Mouse (Mus musculus) splenic B cell, adult 2 months (primary cell): ENCODE results near the gene Fut11.
A peak's percentile ranks its signal among the peaks of the same experiment; 100 is the strongest.

Source experiments
- DNase-seq: peaks from one replicate; pipeline ENCODE4 v3.0.0-alpha.2; 2011; ENCODE audit warnings: low read depth, low spot score
- H3K27me3 ChIP-seq: 2 replicates; pipeline ENCODE4 v1.6.1; 2012; ENCODE audit warnings: mild to moderate bottlenecking, low read length, moderate library complexity, mixed read lengths; ENCODE audit not compliant: control insufficient read depth, poor library complexity, insufficient read depth, severe bottlenecking
- H3K36me3 ChIP-seq: 2 replicates; pipeline ENCODE4 v1.6.1; 2012; ENCODE audit warnings: mild to moderate bottlenecking, low read length, moderate library complexity, mixed read lengths; ENCODE audit not compliant: control insufficient read depth, poor library complexity, insufficient read depth, severe bottlenecking

The Fut11 gene

DNA sequence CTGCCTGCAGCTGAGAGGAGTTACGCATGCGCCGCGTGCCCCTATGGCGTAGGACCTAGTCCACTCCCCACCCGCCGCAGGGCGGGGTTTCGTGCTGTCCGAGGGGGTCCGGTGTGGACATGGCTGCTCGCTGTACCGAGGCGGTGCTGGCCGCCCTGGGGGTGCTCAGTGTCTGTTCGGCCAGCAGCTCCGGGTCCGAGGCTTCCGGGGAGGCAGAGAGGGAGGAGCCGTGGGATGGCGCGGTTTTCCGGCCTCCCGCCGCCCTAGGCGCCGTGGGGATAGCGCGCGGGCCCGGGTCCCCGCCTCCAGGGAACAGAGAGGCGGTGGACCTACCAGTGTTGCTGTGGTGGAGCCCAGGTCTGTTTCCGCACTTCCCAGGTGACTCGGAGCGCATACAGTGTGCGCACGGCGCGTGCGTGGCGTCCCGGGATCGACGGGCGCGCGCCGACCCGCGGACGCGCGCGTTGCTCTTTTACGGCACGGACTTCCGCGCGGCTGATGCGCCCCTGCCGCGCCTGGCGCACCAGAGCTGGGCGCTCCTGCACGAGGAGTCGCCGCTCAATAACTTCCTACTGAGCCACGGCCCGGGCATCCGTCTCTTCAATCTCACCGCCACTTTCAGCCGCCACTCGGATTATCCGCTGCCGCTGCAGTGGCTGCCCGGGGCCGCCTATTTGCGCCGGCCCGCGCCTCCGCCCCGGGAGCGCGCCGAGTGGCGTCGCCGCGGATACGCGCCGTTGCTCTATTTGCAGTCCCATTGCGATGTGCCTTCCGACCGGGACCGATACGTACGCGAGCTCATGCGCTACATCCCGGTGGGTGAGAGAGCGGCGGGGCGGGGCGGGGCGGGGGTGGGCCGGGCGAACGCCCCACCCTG lies at the start of gene Fut11:
TSS of gene Fut11 (plus strand) at position 85 of the 877 bp plus-strand sequence.
- H3K36me3 ChIP-seq, result peaks cover 12% of the 10 kb centered on the region
- H3K27me3 ChIP-seq, result no peaks in the 10 kb centered on the region
- DNase-seq, result peak; percentile 85

GRCm38 (mm10) chr14:20645547-20645946 lies 49.2 kb upstream of the Fut11 start:
- peak; percentile 13 for DNase-seq
- H3K27me3 ChIP-seq, result no peaks in the 10 kb centered on the region
- no peaks in the 10 kb centered on the region; the same call in 1 of the 2 replicates for H3K36me3 ChIP-seq

GRCm38 (mm10) chr14:20646381-20646780 lies 48.4 kb upstream of the Fut11 start:
- DNase-seq, result no peak
- H3K27me3 ChIP-seq, result no peaks in the 10 kb centered on the region
- H3K36me3 ChIP-seq, result no peaks in the 10 kb centered on the region; the same call in 1 of the 2 replicates

GRCm38 (mm10) chr14:20651000-20651399 lies 43.8 kb upstream of the Fut11 start:
- Histone ChIP-seq H3K36me3 (no peaks in the 10 kb centered on the region), H3K27me3 (no peaks in the 10 kb centered on the region)
- no peak for DNase-seq

GRCm38 (mm10) chr14:20651722-20652256 lies 43.0 kb upstream of the Fut11 start:
- DNase-seq, result no peak
- H3K27me3 ChIP-seq, result no peaks in the 10 kb centered on the region
- no peaks in the 10 kb centered on the region for H3K36me3 ChIP-seq

DNA sequence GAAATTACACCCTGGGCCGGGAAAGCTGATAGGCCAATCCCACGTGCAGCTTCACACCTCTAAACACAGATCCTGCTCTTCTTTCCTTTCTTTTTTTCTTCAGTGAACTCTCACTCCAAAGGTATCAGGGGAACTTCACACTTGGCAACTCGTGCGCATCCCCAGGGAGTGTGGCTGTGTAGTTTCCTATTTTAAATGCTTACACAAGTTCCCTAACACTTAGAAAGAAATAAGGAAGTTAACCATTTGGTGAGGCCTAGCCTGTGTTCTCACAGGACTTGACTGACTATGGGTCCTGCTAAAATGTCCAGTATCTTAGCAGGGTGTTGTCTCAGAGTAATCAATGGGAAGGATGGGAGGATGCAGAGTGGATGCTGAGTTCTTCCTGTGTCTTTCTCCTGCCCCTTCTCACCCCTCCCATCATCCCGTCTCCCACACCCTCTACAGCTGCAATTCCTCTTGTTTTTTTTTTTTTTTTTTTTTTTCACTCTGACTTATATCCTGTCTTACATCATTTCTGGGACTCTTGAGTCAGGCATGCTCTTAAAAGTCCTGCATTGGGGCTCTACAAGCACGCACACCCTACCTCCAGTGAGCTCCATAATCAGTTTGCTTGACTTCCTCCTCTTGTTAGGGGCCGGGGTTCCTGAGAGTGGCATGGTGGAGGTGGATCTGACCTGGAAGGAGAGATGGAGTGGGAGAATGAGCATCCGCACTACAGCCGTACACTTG lies 39.9 kb upstream of the Fut11 start:
- DNase-seq, result no peak
- Histone ChIP-seq H3K36me3 (no peaks in the 10 kb centered on the region), H3K27me3 (no peaks in the 10 kb centered on the region)

- Histone ChIP-seq H3K36me3 (no peaks in the 10 kb centered on the region), H3K27me3 (no peaks in the 10 kb centered on the region)
- no peak for DNase-seq
Measured at GRCm38 (mm10) chr14:20655731-20656130, 39.0 kb upstream of the Fut11 start.

DNA sequence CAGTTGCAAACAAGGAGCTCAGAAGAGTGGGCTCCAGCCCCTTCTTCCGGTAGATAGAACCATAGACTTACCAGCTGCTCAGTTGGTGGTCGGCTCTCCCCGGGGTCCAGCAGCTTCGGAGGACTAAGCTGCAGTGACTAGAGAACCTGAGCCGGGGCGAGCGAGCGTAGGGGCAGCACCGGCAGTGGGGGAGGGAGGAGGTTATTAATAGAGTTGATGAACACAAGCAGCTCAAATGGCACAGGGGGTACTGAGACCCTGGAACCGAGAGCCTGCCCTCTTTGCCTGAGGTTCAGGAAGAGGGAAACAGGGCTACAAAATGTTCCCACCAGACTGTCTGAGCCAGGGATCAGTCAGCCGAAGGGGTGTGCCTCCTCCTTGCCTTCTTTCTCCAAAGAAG lies 38.4 kb upstream of the Fut11 start, which contains the start of gene Myoz1:
TSS of gene Myoz1 (minus strand) at position 180 of the 400 bp plus-strand sequence.
- H3K36me3 ChIP-seq, result no peaks in the 10 kb centered on the region
- no peak for DNase-seq
- no peaks in the 10 kb centered on the region for H3K27me3 ChIP-seq

DNA sequence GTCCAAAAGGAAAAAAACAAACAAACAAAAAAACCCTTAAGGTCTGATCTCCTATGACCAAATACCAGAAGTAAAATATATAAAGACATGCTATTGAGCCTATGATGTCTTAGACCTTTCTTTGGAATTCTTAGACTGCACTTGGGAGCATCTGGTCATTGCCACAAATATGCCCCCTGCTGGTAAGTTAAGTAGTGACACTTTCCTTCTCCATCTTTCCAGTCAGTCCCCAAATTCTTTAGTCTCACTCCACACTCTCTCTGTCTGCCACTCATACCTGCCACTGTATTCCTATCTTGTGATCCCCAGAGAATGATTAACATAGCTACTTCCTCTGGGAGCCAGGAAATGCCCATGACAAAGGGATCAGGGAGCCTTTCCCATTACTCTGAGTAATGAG lies 36.4 kb upstream of the Fut11 start:
- H3K36me3 ChIP-seq, result no peaks in the 10 kb centered on the region
- DNase-seq, result peak; percentile 68
- H3K27me3 ChIP-seq, result no peaks in the 10 kb centered on the region

DNA sequence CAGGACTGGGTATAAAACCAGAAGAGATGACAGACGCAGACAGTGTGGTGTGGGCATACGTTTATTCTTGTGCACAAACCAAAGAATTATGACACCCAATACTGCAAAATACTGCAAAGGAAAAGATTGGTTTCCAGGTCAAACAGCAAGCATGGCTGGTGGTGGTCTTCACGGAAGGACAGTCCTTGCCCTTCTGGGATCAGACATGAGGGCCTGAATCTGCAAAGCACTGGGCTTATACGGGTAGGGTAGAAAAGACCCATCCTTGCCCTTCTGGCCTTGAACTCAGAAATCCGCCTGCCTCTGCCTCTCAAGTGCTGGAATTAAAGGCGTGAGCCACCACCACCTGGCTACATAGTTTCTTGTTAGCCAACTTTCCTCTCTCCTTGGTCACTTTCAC lies 35.9 kb upstream of the Fut11 start:
- DNase-seq, result no peak
- Histone ChIP-seq H3K27me3 (no peaks in the 10 kb centered on the region), H3K36me3 (no peaks in the 10 kb centered on the region)

GRCm38 (mm10) chr14:20659687-20660086 lies 35.1 kb upstream of the Fut11 start:
- Histone ChIP-seq H3K36me3 (no peaks in the 10 kb centered on the region), H3K27me3 (no peaks in the 10 kb centered on the region)
- no peak for DNase-seq

DNA sequence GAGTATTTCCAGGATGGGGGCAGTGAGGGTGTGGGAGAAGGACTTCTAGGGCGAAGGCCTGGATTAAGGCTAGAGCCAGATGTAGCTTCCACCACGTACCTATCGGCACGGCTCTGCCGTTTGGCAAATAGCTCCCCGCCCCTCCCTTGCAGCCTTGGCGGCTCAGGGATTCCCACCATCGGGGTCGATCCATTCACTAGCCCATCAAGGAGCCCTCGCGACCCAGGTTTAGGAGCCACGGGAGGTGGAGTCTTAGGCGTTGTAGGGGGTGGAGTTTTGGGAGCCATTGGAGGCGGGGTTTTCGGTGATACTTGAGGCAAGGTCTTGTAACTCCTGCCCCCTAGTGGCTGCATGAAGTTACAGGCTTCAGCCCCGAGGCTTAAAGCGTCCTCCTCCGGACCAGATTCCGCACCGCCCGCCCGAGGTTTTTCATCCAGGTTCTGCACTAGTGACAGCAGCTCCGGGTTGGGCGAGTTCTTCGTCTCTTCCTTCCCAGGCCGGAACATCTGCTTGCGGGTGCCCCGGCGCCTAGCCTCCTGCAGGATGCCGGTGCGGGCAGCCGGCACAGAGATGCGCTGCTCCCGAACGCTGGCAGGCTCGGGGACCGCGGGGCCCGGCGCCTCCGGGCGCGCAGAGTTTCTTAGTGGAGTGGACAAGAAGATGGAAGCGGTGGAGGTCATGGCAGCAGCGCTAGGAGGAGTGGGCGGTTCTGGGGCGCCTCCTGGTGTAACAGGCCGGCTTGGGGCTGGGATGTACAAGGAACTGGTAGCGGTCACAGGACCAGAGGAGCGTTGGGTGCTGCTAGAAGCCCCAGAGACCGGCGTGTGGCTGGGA lies 33.7 kb upstream of the Fut11 start:
- Histone ChIP-seq H3K27me3 (no peaks in the 10 kb centered on the region), H3K36me3 (no peaks in the 10 kb centered on the region)
- DNase-seq, result peak; percentile 97

DNA sequence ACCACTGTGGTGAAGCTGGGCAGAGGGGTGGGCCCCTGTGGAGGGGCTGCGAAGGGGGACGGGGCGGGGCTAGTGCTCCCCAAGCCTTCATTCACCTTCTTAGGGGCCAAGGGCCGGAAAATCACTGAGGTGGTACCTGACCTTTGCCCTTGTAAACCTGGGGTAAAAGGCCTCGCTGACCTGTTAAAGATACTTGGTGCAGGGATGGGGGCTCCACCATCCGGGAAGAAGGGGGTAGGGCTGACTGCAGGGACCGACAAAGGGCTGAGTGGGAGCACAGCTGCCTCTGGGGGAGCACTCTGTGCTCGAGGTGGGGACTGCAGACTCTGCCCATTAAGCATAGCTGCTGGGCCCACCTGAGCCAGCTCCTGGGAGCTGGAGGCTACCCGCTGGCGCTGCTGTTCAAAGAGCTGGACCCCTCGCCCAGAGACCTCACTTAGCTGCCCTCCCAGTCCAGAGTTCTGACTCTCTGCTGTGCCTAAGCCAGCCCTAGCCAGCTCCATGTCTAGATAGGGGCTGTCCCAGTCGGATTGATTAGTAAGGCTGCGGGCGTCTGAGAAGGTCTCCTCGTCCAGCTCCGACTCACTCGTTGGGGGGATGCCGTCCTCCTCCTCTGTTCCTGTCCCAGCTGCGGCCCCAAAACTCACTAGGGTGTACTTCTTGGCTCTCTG lies 33.0 kb upstream of the Fut11 start:
- DNase-seq, result no peak
- H3K36me3 ChIP-seq, result no peaks in the 10 kb centered on the region
- no peaks in the 10 kb centered on the region for H3K27me3 ChIP-seq

DNA sequence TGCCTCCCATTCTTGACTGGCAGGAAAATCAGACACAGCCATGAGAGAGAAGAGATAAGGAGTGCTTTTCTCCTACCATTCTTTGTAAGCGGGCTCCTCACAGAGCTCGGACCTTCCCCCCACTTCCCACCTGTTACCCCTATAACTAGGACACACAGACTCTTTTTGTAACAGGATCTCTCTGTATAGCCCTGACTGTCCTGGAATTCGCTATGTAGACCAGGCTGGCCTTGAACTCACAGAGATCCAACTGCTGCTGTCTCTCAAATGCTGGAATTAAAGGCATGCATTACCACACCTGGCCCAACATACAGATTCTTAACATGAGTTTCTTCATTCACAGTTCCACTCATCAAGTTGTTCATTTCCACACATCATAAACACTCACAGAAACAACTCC lies 32.0 kb upstream of the Fut11 start:
- Histone ChIP-seq H3K27me3 (no peaks in the 10 kb centered on the region), H3K36me3 (no peaks in the 10 kb centered on the region)
- DNase-seq, result no peak
